Mouse (Mus musculus) spleen, adult 2 months (tissue): Measurements from ENCODE around the gene Cmya5.

ENCODE experiments used
- CTCF ChIP-seq: fragments of 200-500 bp; IDR thresholded peaks from 2 replicates; pipeline ENCODE4 v1.5.1; 2011; ENCODE audit warnings: mild to moderate bottlenecking, inconsistent platforms; ENCODE audit not compliant: insufficient read depth, insufficient read length, insufficient replicate concordance; ENCODE audit errors: extremely low read depth
- POLR2A ChIP-seq: fragments of 200-500 bp; IDR thresholded peaks from 2 replicates; pipeline ENCODE4 v1.6.1; 2011; ENCODE audit warnings: low read depth, low read length, inconsistent platforms

DNA sequence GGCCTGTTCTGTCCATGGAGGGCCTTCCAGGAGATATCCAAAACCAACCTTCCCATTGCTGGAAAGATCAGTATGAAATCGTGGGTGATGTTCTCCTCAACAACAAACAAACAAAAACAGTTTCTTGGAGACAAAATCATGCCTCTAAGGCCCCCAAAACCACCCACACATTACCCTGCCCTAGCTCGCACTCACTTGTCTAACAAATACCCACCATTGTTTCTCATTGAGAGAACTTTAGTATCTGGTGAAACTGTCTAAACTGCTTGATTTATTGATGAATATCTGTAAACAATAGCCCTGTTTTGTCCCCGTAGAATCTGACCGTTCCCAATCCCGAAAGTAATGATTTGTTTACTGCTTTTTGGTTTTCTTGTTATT lies 48.1 kb upstream of the Cmya5 start:
- TF ChIP-seq CTCF (no peak), POLR2A (no peak)
